ENCODE assay signal across 14 mouse cellular contexts in the genomic region with DNA sequence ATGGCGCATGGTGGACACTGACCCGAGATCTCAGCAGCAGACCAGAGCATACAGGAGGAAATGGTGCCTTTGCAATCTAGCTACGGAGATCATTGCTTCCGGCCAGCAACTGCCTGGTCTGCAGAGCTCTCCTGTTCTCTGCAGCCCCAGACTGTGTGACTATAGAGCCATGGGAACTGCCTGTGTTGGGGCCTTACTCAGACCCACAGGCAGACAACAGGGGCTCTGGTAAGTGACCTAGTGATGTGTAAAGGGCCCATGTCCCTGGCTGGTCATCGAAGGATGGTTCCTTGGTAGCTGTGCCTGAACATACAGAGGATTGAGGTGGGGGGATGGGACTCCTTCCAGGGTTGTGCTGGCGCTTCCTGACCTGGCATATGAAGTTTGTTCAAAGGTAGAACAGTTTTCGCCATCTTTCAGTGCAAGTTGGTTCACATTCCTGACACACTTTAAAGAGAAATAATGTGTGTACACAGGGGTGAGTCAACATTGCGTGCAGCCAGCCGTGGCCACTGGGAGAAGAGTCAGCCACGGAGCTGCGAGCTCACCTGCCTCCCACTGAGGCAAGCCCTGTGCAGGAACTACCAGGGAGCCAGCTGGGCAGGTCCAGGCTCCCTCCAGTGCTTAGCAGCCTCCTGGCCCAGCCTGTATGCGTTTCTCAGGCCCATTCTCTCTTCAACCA. TPM values are rescaled to one million over a fixed set of nuclear protein-coding genes. Genes with fewer than 3 reads are reported as not detected.
DNase-seq lines count a peak whose midpoint lies in the region; ATAC-seq lines count a peak whose summit lies in the region.
"Had no signal": no experiment of that assay in that cellular context is flagged by ENCODE, and none has a peak within 500 bp of the region (broad histone marks: within the 10 kb centered on the region; RNA-seq: fewer than 3 reads in every experiment).

No protein-coding gene starts in this region.

- peak; percentile 91 for ATAC-seq in lung, embryonic 16.5 days (ENCODE audit: low read depth)

- peak; percentile 82 for DNase-seq in urinary bladder, postnatal 14 days (ENCODE audit: low spot score)
- DNase-seq in urinary bladder, adult 2 months (ENCODE audit: low spot score), result no peak
- DNase-seq in kidney, postnatal 14 days, result peak; percentile 58
- DNase-seq in urinary bladder, postnatal 36 days (ENCODE audit: low spot score in 2 of 2), result peak; percentile 63 to 78
- no peak for DNase-seq in left cerebral cortex, adult 9 months (ENCODE audit: low spot score in 2 of 2)
- no peak for DNase-seq in frontal cortex, adult 2 months (ENCODE audit: extremely low spot score in 1 of 2, low spot score in 1 of 2)
- DNase-seq in testis, postnatal 10 days (ENCODE audit: low spot score), result no peak
- DNase-seq: cerebellum, adult 8-10 months; heart, adult 11 months; thymus, adult 2 months had no signal

- H3K4me1 ChIP-seq in lung, embryonic 16.5 days (replicated peaks; ENCODE audit: control insufficient read depth, insufficient read depth, low read length), result peaks cover 35% of the 10 kb centered on the region

- 51% methylated on average over 12 of the region's 12 CpGs for WGBS in lung, embryonic 16.5 days

- H3K4me3 ChIP-seq in lung, embryonic 16.5 days (ENCODE audit: low read length), result no peak overlapping the region

- H3K27ac ChIP-seq in lung, embryonic 16.5 days (ENCODE audit: low read length), result peak overlapping the region; percentile 89
- H3K27ac ChIP-seq: liver, embryonic 14.5 days had no signal

- H3K9ac ChIP-seq in lung, embryonic 16.5 days (ENCODE audit: low read length), result 0 out of 2 replicates have a peak overlapping the region, but pooled peaks have one; percentile 8
- H3K9ac ChIP-seq: liver, embryonic 14.5 days had no signal

- H3K9me3 ChIP-seq in lung, embryonic 16.5 days (ENCODE audit: control insufficient read depth, low read length), result no peaks in the 10 kb centered on the region

- no peak overlapping the region for H3K4me2 ChIP-seq in lung, embryonic 16.5 days (ENCODE audit: low read depth, low read length)

- H3K27me3 ChIP-seq in lung, embryonic 16.5 days (ENCODE audit: control insufficient read depth, insufficient read depth, low read depth, low read length), result no peaks in the 10 kb centered on the region

- H3K36me3 ChIP-seq in lung, embryonic 16.5 days (ENCODE audit: control insufficient read depth, insufficient read depth, low read length), result 0 out of 2 replicates have a peak, but pooled peaks cover 3% of the 10 kb centered on the region

RNA-seq across cellular contexts. Expression of a gene that starts 39.7 kb away (rescaled TPM):
- 130 and 133 TPM in 2 replicates for polyA plus RNA-seq in urinary bladder, adult 2 months (2012; rRNA removed)
- 24.6 and 25.1 TPM in 2 replicates for polyA plus RNA-seq in lung, embryonic 16.5 days (2015; fragmentation: Nextera tagmentation; extraction: Ambion mirVana)
- polyA plus RNA-seq in frontal cortex, adult 2 months (2012; rRNA removed), result 3.0 and 4.2 TPM in 2 replicates

RNA-seq across cellular contexts. Expression of a gene that starts 57.5 kb away (rescaled TPM):
- not detected in 2 replicates for polyA plus RNA-seq in urinary bladder, adult 2 months (2012; rRNA removed)
- not detected in 2 replicates for polyA plus RNA-seq in lung, embryonic 16.5 days (2015; fragmentation: Nextera tagmentation; extraction: Ambion mirVana)
- polyA plus RNA-seq in frontal cortex, adult 2 months (2012; rRNA removed), result not detected in 2 replicates
- polyA plus RNA-seq: embryonic facial prominence, embryonic 11.5 days; hindbrain, embryonic 11.5 days; liver, embryonic 14.5 days; thymus, adult 2 months had no signal

Comparison
In these comparisons a context has a peak if more than half of its experiments do, and no peak if none do; other contexts are left out.
1. DNase-seq: peak in urinary bladder, postnatal 14 days (single experiment), kidney, postnatal 14 days (single experiment) and urinary bladder, postnatal 36 days (2 of 2); none in urinary bladder, adult 2 months (single experiment), left cerebral cortex, adult 9 months (0 of 2), frontal cortex, adult 2 months (0 of 2) and testis, postnatal 10 days (single experiment).